Mouse (Mus musculus): ENCODE data around the gene Thg1l. TPM values are rescaled to one million over a fixed set of nuclear protein-coding genes. Genes with fewer than 3 reads are reported as not detected.

The Thg1l gene
- polyA plus RNA-seq, 1 experiment from 2014 or later: 13.2 TPM

DNA sequence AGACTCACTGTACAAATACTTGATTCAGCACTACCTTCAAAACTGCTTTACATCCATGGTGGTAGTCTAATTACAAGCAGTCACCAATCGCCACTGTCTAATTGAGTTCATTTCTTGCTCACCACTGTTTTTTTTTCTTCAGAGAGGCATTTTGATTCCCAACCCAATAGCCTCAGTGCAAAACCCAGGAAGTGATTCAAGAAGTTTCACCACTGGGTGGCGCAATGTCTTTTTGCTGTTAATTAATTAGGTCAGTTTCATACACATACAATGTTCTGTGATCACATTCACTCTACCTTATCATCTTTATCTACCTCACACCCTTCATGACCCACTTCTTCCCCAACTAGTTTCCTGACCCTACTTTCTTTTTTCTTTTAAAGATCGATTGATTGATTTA, 4.3 kb upstream of the Thg1l start:
- Histone ChIP-seq H3K4me2 (no peak overlapping the region), H3K4me1 (peaks cover 3% of the 10 kb centered on the region; the same call in 1 of the 2 replicates), H3K4me3 (no peak overlapping the region), H3K9me3 (no peaks in the 10 kb centered on the region), H3K36me3 (no peaks in the 10 kb centered on the region), H3K9ac (no peak overlapping the region), H3K27me3 (no peaks in the 10 kb centered on the region), H3K27ac (no peak overlapping the region)
- ATAC-seq (ENCODE audit: insufficient number of reproducible peaks, insufficient read depth, low FRiP score, low TSS enrichment, low read depth): no peak
- WGBS: 79% methylated on average over 3 of the region's 3 CpGs

DNA sequence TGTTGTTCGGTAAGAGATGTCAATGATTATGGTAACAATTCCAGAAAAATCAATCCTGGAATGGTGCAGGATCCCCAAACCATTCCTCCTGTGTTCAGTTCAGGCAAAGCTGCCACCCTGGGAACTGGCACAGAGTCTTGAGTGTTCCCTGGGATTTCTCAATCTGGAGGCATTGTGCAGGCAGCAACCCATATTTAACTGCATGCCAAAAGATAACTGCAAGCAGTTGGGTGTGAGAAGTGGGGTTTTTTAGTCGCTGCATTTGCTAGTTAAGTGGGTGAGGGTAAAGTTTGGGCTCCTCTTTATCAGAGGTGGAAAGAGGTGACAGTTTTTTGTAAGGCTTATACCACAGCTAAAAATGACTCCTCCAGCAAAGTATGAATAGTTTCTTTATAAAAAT, 7.8 kb downstream of the Thg1l start:
- Histone ChIP-seq H3K4me2 (no peak overlapping the region), H3K4me3 (no peak overlapping the region), H3K27me3 (no peaks in the 10 kb centered on the region), H3K9ac (no peak overlapping the region), H3K9me3 (no peaks in the 10 kb centered on the region), H3K4me1 (peaks cover 12% of the 10 kb centered on the region), H3K27ac (no peak overlapping the region), H3K36me3 (peaks cover 36% of the 10 kb centered on the region)
- no peak for ATAC-seq (ENCODE audit: insufficient number of reproducible peaks, insufficient read depth, low FRiP score, low TSS enrichment, low read depth)
- 88% methylated on average over 2 of the region's 2 CpGs for WGBS

DNA sequence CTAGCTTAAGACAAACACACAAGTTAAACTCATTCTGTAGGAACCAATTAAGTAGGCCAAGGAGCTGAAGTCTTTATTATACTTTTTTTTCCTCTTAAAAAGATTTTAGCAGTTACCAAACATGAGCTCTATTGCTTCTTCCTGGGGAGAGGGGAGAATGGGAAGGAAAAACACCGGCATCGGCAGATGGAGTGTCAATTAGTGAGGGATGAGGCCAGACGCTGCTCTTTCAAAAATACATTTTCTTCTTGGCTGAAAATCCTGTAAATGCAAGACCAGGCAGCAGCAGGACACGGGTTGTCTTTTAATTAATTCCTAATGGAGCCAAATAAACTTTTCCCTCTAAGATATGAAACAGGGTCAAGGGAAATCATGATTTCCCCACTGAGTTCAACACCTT, 8.5 kb downstream of the Thg1l start:
- H3K4me3 ChIP-seq: no peak overlapping the region
- peaks cover 30% of the 10 kb centered on the region for H3K36me3 ChIP-seq
- H3K27ac ChIP-seq: no peak overlapping the region
- no peaks in the 10 kb centered on the region for H3K27me3 ChIP-seq
- H3K4me1 ChIP-seq: peaks cover 12% of the 10 kb centered on the region
- H3K4me2 ChIP-seq: no peak overlapping the region
- 83% methylated on average over 4 of the region's 4 CpGs for WGBS
- no peak overlapping the region for H3K9ac ChIP-seq
- no peaks in the 10 kb centered on the region for H3K9me3 ChIP-seq
- ATAC-seq (ENCODE audit: insufficient number of reproducible peaks, insufficient read depth, low FRiP score, low TSS enrichment, low read depth): no peak

DNA sequence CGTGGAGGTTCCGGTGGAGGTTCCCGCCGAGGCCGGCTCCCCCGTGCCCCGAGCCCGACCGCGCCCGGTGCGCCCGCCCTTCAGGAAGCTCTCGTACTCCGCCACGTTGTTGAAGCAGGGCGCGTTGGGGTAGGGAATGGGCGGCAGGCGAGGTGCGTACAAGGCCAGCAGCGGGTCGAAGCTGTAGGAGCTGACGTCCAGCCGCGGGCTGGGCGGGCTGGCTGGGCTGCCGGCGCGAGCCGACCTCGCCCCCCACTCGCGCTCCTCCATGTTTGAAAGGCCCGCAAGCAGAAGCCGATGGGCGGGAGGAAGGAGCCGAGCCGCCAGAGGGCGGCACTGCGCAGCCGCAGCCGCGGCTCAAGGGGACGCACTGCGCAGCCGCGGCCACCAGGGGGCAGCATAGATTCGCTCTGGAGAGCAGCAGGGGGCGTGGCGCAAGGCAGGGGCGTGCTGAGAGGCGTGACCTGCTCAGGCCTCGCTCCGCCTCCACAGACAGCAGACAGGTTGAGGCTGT, 10.6 kb downstream of the Thg1l start, which contains the start of gene Lsm11:
Gene Lsm11, minus strand, starts transcription at position 293 of the 514 bp plus-strand sequence.
- H3K9me3 ChIP-seq: no peaks in the 10 kb centered on the region
- peaks cover 12% of the 10 kb centered on the region for H3K4me1 ChIP-seq
- ATAC-seq (ENCODE audit: insufficient number of reproducible peaks, insufficient read depth, low FRiP score, low TSS enrichment, low read depth): peak; percentile 86
- H3K4me2 ChIP-seq: peak within 1 kb of the TSS; percentile 87
- H3K9ac ChIP-seq: peak within 1 kb of the TSS; percentile 89
- under 1% methylated on average over 48 of the region's 55 CpGs for WGBS
- H3K27ac ChIP-seq: peak within 1 kb of the TSS; percentile 57; the same call in 1 of the 2 replicates
- H3K27me3 ChIP-seq: no peaks in the 10 kb centered on the region
- H3K4me3 ChIP-seq: peak within 1 kb of the TSS; percentile 90
- H3K36me3 ChIP-seq: peaks cover 22% of the 10 kb centered on the region

DNA sequence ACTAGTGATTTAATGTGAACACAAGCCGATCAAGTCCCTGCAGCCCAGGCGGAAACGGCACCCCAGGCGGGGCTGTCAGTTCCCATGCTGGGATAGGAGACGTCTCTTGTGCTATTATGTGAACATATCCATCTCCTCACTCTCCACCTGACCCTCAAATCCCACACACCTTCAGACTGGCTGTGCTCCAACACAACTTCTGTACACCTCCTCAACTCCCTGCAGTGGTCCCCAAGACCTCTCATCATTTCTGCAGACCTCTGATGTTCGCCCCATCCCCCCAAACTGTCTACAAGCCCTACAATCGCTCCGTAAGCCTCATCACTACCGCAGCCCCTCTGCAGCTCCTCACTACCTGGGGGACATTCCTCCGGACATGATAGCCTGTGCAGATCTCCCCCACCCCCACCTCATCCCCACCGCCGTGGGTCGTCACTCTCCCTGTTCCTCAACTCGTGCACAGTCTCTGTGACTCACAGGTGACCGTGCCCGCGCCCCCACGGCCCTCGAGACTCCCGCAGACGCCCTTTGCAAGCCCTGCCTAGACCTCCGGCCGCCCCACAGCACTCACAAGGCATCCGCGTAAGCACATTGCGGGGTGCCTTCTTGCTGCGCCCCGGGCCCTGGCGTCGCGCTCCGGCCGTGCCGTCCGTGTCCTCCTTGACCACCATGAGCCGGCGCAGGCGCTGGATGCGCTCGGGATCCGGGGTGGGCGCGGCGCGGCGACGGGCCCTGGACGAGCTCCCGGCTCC, 11.2 kb downstream of the Thg1l start:
- H3K9ac ChIP-seq: peak overlapping the region; percentile 89
- H3K4me1 ChIP-seq: peaks cover 12% of the 10 kb centered on the region
- no peaks in the 10 kb centered on the region for H3K9me3 ChIP-seq
- H3K4me2 ChIP-seq: peak overlapping the region; percentile 87
- H3K4me3 ChIP-seq: peak overlapping the region; percentile 90
- peak overlapping the region; percentile 57; the same call in 1 of the 2 replicates for H3K27ac ChIP-seq
- ATAC-seq (ENCODE audit: insufficient number of reproducible peaks, insufficient read depth, low FRiP score, low TSS enrichment, low read depth): peak; percentile 63
- H3K27me3 ChIP-seq: no peaks in the 10 kb centered on the region
- WGBS: under 1% methylated on average over 49 of the region's 49 CpGs
- H3K36me3 ChIP-seq: peaks cover 16% of the 10 kb centered on the region; the same call in 1 of the 2 replicates

DNA sequence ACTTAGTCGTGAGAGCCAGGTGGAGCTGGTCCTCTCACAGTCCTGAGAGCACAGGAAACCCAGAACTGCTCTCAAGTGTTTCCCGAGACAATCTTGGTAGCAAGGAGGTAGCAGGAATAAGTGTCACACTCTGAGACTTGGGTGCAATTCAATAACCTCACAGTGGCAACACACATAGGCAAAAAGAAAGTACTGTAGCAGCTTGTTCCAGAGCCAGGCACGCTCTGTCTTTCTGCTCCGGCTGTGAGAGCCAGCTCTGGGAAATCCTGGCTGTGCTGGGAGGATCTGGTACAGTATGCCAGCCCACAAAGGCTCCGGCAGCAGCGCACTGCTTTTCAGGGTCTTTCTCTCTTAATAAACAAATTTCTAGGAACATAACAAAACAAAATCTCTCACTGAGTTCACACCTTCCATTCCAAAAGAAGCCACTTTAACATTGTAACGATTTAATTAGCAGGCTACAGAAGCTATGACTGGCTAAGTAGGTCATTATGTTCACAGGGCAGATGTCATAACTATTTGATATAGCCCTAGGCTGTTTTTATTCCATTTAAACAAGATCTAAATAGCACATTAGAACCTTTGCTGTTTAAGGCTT, 12.1 kb downstream of the Thg1l start:
- no peaks in the 10 kb centered on the region for H3K9me3 ChIP-seq
- no peak for ATAC-seq (ENCODE audit: insufficient number of reproducible peaks, insufficient read depth, low FRiP score, low TSS enrichment, low read depth)

DNA sequence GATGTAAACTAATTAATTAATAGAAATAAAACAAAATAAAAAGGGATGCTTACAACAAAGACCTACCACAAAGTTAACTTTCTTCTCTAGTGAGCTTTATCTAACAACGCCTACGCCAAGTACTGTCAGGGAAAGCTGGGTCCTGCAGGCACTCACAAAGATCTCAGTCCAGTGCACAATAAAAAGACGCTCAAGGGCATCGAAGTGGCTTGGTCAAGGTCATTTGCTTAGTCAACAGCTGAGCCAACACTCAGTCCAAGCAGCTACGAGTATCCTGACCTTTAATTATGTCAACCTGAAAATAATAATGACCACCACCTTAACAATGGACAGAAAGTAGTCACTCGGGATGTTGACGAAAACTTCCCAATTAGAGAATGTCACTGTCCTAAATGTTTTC, 13.0 kb downstream of the Thg1l start:
- ATAC-seq (ENCODE audit: insufficient number of reproducible peaks, insufficient read depth, low FRiP score, low TSS enrichment, low read depth): no peak
- H3K9ac ChIP-seq: no peak overlapping the region
- 86% methylated on average over 7 of the region's 7 CpGs for WGBS
- H3K4me2 ChIP-seq: no peak overlapping the region
- peaks cover 12% of the 10 kb centered on the region for H3K4me1 ChIP-seq
- H3K4me3 ChIP-seq: no peak overlapping the region
- no peak overlapping the region for H3K27ac ChIP-seq
- no peaks in the 10 kb centered on the region for H3K27me3 ChIP-seq
- H3K9me3 ChIP-seq: no peaks in the 10 kb centered on the region
- H3K36me3 ChIP-seq: peaks cover 17% of the 10 kb centered on the region

More for the DNA sequence above, 12.1 kb downstream of the Thg1l start:
- Histone ChIP-seq H3K27me3 (no peaks in the 10 kb centered on the region), H3K9ac (peak overlapping the region; percentile 89; the same call in 1 of the 2 replicates), H3K27ac (no peak overlapping the region), H3K4me1 (peaks cover 12% of the 10 kb centered on the region), H3K36me3 (peaks cover 13% of the 10 kb centered on the region; the same call in 1 of the 2 replicates), H3K4me3 (peak overlapping the region; percentile 90), H3K4me2 (peak overlapping the region; percentile 87)
- WGBS: 65% methylated on average over 7 of the region's 7 CpGs

DNA sequence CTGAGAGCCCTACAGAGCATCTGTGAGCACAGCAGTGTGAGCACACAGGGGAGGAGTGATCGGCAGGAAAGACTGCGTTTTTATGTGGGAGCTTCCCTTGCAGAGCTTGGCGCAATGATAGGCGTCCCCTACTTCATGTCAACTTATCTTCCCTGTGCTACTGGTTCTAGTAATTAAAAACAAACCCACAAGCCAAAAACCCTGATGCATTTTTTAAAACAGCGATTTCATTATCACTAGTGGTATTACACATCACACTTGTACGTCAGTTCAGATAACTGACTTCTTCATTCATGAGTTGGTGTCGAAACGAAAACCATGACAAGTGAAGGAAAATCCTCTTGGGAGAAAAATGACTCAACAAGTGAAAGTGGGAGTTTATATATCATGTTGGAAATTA, 16.4 kb downstream of the Thg1l start:
- no peak overlapping the region for H3K27ac ChIP-seq
- no peaks in the 10 kb centered on the region for H3K27me3 ChIP-seq
- 88% methylated on average over 8 of the region's 8 CpGs for WGBS
- H3K4me1 ChIP-seq: peaks cover 12% of the 10 kb centered on the region
- H3K9me3 ChIP-seq: no peaks in the 10 kb centered on the region
- H3K4me3 ChIP-seq: no peak overlapping the region
- H3K9ac ChIP-seq: no peak overlapping the region
- peaks cover 48% of the 10 kb centered on the region for H3K36me3 ChIP-seq
- no peak overlapping the region for H3K4me2 ChIP-seq
- ATAC-seq (ENCODE audit: insufficient number of reproducible peaks, insufficient read depth, low FRiP score, low TSS enrichment, low read depth): no peak

DNA sequence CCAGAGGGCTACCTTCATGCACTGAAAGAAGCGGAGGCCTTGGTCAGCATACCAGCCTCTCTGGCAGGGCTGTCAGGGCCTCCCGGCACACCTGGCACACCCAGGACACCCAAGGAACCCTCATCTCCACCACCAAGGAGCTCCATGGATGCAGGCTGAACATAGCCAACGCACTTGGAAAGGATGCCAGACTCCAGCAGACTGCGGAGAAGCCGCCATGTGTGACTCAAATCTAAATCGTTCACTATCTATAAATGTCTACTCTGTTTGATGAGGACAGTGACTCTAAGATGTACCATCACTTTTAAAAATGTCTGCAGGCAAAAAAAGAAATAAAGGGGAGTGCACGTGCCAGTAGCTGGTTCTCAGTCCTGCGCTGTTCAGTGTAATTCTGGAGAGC, 17.8 kb downstream of the Thg1l start:
- Histone ChIP-seq H3K9me3 (no peaks in the 10 kb centered on the region), H3K27me3 (no peaks in the 10 kb centered on the region), H3K4me1 (no peaks in the 10 kb centered on the region), H3K36me3 (peaks cover 61% of the 10 kb centered on the region), H3K27ac (no peak overlapping the region), H3K4me2 (no peak overlapping the region), H3K4me3 (no peak overlapping the region), H3K9ac (no peak overlapping the region)
- WGBS: 94% methylated on average over 8 of the region's 8 CpGs
- ATAC-seq (ENCODE audit: insufficient number of reproducible peaks, insufficient read depth, low FRiP score, low TSS enrichment, low read depth): no peak

DNA sequence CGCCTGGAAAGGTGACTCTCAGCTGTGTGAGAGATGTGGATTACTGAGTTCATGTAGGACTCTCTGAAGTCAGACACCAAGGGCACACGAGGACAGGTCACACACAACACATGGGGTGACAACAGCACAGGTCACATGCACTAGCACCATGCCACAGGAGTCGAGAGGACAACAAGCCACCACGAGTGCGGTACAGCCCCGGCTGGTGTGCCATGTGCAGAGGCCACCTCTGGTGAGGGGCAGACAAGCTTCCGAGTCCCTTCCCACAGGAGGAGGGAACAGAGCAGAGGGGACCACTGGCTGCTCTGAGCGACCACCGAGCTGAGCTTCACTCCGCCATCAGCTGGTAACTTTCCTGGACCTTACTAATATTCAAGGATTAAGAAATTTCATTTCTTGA, 22.5 kb downstream of the Thg1l start:
- H3K4me3 ChIP-seq: no peak overlapping the region
- no peak overlapping the region for H3K27ac ChIP-seq
- H3K9me3 ChIP-seq: no peaks in the 10 kb centered on the region
- WGBS: 89% methylated on average over 10 of the region's 10 CpGs
- no peak for ATAC-seq (ENCODE audit: insufficient number of reproducible peaks, insufficient read depth, low FRiP score, low TSS enrichment, low read depth)
- H3K4me2 ChIP-seq: no peak overlapping the region
- no peaks in the 10 kb centered on the region for H3K27me3 ChIP-seq
- peaks cover 73% of the 10 kb centered on the region for H3K36me3 ChIP-seq
- no peak overlapping the region for H3K9ac ChIP-seq
- no peaks in the 10 kb centered on the region for H3K4me1 ChIP-seq

DNA sequence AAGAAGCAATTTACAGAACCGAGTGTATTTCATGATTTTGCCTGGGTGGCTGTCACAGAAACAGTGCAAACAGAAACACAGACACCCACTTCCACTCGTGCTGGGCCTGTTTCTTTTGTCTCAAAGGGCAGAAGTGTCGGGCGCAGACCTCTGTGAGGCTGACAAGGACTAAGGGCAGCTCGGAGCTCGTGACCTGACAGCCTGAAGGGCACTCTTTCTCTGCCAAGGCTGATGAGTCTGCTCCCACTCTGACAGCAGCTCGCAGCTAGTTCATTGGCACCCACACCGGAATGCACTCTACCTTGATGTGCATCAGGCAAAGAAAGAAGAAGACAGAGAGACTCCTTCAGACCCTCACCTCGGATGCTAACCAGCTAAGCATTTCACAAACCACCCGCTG, 25.8 kb downstream of the Thg1l start:
- 84% methylated on average over 10 of the region's 10 CpGs for WGBS
- Histone ChIP-seq H3K36me3 (peaks cover 42% of the 10 kb centered on the region), H3K9me3 (no peaks in the 10 kb centered on the region), H3K9ac (no peak overlapping the region), H3K4me3 (no peak overlapping the region), H3K27ac (no peak overlapping the region), H3K27me3 (no peaks in the 10 kb centered on the region), H3K4me2 (no peak overlapping the region), H3K4me1 (no peaks in the 10 kb centered on the region)
- no peak for ATAC-seq (ENCODE audit: insufficient number of reproducible peaks, insufficient read depth, low FRiP score, low TSS enrichment, low read depth)

DNA sequence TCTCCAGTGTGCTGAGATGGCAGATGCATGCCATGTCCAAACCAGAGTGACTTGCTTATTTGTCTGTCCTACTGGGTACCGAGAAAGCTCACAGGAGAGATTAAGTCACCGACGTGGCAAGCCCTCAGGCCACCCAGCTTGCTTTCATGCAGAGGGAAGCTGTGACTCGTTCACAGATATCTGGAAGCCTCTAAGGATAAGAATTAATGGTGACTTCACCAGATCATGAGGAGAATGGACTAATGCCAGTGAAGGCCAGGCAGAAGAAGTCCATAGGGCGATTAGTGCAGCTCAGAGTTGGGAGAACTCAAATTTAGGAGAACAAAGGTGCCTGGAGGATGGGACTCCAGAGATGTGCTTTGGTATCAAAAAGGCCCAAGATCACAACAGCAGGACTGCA, 27.8 kb downstream of the Thg1l start:
- Histone ChIP-seq H3K4me1 (no peaks in the 10 kb centered on the region), H3K36me3 (peaks cover 24% of the 10 kb centered on the region), H3K9ac (no peak overlapping the region), H3K9me3 (no peaks in the 10 kb centered on the region), H3K4me3 (no peak overlapping the region), H3K4me2 (no peak overlapping the region), H3K27me3 (no peaks in the 10 kb centered on the region), H3K27ac (no peak overlapping the region)
- 54% methylated on average over 5 of the region's 5 CpGs for WGBS
- ATAC-seq (ENCODE audit: insufficient number of reproducible peaks, insufficient read depth, low FRiP score, low TSS enrichment, low read depth): no peak

All from embryonic facial prominence, embryonic 13.5 days (tissue).